Mouse (Mus musculus) G1E (cell line): ENCODE measurements around the gene Sirpa.

ENCODE experiments used
- CTCF ChIP-seq: IDR thresholded peaks from 2 replicates; pipeline ENCODE4 v1.5.1; 2012; ENCODE audit warnings: low read depth, low read length, inconsistent platforms, mixed read lengths
- GATA1 ChIP-seq: IDR thresholded peaks from 2 replicates; pipeline ENCODE4 v1.6.1; 2012; ENCODE audit warnings: borderline replicate concordance, low read length, inconsistent platforms, mixed read lengths
- POLR2AphosphoS5 ChIP-seq: IDR thresholded peaks from 2 replicates; pipeline ENCODE4 v1.6.1; 2012; ENCODE audit warnings: low read depth, low read length, inconsistent platforms; ENCODE audit not compliant: insufficient replicate concordance
- TAL1 ChIP-seq: conservative IDR thresholded peaks from 2 replicates; pipeline ENCODE4 v1.6.1; 2012; ENCODE audit warnings: low read depth, low read length, inconsistent platforms, mixed read lengths

- no peak for TF ChIP-seq GATA1
- no peak for TF ChIP-seq CTCF
- TF ChIP-seq POLR2AphosphoS5: no peak
- no peak for TF ChIP-seq TAL1
Observed at GRCm38 (mm10) chr2:129595661-129596209, 3.1 kb downstream of the Sirpa start.
